Mouse (Mus musculus) heart, postnatal 4 days (tissue): Measurements from ENCODE around the gene Fkbp10. TPM values are rescaled to one million over a fixed set of nuclear protein-coding genes. Genes with fewer than 3 reads are reported as not detected.

Source experiments
- DNase-seq: peaks from one replicate; pipeline ENCODE4 v3.0.0; 2021
- total RNA-seq, 2 experiments: library from RNA; stranded (reverse); gene quantifications; 2 replicates each; pipeline ENCODE4 v1.2.3; 2021

Fkbp10 gene
- total RNA-seq, 2 experiments from 2014 or later = 68.8 to 76.1 TPM

DNA sequence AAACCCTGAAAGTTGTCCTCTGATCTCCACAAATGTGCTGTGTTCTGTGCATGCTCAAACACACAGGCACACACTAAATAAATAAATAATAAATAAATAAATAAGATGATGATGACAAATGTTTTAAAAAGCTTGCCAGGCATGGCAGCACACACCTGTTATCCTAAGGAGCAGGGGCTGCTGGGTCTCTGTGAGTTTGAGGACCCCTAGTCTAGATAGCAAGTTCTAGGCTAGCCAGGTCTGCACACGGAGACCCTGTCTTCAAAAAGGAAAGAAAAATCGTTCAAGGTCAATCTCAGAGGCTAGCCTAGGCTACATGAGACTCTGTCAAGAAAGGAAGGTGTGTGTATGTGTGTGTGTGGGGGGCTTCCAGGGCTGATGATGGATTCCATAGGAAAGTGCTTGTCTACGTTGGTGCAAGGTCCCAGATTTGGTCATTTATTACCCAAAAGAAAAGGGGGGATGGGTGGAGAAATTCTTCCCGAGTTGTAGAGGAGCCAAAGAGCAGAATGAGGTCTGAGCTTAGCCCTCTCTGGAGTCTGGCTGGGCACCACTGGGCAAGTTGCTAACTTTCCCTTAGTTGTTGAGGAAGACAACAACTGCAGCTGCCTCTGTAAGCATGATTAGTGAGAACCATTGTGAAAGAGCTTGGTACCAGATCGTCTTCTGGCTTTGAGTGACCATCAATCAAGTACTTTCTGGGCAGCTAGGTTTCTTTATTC, 21.0 kb upstream of the Fkbp10 start:
- DNase-seq = no peak

DNA sequence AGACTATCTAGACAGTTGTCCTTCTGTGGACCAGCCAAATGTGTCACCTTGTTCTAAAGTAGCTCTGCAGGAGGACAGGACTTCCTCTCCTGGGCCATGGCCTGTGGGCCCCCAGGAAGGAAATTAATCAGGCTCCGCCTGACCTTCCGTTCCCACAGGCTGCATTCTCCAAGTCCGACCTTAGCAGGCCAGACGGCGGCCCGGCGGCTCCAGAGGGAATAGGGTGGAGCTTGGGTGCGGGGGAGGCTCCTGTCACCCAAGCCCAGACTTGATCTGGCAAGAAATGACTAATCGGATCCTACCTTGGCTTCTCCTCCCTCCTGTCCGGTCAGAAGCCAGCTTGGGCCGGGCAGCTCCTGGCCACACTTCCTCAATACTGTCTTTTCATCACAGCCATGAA, 20.3 kb upstream of the Fkbp10 start:
- DNase-seq = peak; percentile 80

DNA sequence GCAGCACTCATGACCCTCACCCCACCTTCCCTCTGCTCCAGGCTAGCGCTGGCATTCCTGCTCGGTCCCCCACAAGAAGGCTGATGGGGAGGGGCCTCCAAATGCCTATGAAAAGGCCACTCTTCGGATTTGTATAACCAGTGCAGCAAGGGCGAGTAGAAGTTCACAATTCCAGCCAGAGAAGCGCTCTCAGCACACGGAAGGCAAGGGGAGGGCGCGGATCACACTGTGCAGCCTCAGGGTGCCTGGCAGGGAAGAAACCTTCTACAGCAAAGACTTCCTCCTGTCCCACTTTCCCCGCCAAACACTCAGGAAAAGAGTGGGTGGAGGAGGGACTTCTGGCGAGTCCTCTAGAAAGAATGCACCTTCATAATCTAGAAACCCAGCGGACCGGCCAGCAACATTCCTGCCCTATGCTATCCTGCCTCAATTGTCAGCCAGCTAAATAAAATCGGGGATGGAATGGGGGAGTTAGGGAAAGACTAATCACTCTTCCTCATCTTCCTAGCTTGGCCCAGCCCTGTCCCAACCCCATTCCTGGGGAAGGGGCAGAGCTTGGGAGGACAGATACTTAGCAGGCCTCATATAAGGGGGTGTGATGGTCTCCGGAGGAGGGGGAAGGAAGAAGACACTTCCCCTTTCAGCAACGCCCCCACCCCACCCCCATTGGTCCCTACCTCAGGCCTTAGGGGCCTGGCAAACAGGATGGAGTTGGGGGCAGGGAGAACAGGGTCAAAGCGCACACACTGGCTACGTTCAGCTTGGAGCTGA, 19.5 kb upstream of the Fkbp10 start:
- DNase-seq = peak; percentile 55

DNA sequence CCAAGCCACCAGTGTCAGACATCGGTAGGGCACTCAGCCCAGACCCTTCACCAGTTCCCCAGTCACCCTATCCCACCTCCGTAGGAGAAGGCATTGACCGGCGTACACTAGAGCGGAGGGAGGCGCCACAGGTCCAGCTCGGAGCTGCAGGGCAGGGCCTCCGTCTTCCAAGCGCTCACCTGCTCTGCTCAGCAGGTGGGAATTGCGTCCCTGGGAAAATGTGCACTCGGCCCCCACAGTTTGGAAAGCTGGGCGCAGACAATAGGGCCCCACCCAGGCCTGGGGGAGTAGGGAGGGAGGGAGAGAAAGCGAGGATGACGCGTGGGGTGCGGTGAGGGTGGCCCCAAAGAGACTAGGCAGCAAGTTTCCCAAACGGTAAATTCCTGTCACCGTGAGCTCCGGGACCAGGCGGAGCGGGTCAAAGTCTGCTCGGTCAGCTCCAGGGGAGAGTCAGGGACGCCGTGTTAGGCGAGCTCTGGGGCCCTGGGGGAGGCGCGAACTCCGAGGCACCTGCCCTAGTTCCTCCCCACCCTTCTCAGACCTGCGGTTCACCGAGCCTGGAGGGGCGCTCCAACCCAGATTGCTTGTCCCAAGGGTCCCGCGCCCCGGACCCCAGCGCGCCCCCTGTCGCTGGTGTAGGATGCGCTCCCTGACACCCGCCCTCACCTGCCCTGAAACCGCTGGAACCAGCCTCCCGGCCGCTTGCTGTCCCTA, 18.5 kb upstream of the Fkbp10 start:
- DNase-seq = peak; percentile 55

DNA sequence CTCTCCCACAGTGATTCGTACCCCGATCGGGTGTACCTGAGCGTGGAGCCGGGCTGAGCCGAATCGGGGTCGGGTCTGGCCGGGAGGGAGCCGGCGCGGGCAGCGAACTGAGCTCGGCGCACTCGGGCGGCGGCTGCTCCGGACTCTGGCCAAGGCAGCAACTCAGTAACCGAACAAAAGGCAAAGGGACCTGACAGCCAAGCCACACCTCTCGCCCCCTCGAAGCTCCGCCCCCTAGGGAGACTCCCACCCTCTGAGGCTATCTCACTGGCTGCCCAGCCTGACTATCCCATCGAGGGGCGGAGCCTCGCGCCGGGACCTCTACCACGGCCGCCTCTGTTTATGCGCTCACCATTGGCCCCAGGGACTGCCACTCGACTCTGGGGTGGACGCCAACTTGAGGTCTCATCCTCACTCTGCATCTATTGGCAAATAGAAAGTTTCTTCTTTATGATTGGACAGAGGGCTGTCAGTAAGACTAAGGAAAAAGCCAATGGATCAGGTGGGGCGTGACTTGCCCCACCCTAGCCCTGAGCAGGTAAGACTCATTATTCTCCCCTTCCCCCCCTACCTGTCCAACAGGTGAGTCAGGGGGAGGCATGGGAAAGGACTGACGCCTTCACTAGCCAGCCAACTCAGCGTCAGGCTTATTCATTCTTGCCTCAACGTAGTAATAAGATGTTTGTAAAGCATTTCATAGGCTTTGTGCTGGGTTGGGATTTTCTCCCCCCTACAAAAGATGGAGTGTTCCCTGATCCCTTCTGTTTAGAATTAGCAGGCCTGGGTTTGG, 17.7 kb upstream of the Fkbp10 start, which contains the start of gene Jup:
Gene Jup, minus strand, starts transcription at position 164 of the 790 bp plus-strand sequence.
- peak; percentile 100 for DNase-seq

DNA sequence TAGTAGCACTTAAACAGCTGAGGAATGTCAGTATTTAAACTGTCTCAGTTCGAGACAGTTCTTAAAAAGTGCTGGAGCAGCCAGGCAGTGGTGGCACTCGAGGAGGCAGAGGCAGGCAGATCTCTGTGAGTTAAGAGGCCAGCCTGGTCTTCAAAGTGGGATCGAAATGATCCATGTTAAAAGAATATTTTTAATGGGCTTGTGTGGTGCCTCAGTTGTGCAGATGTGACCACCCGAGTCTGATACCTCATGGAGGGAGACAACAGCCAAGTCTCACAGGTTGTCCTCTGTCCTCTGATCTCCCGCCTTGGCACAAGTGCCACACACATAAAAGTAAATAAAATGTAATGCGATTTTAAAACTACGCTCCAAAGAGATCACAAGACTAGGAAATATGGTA, 17.0 kb upstream of the Fkbp10 start:
- no peak for DNase-seq

DNA sequence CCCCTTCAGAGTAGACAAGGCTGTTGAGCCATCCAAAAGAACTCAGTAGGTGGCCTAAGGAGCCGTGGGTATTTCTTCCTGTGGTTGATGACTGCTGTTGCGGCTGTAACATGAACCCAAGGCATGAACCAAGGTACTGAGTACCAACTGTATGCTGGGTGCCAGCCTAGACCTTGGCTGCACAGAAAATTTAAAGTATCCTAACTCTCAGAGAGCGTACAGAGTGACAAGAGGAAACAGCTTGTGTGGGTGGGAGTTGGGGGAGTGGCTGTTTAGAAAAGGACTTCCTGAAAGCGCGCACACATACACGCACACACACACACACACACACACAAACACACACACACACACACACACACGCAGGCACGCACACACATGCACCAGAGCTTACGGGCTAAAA, 16.2 kb upstream of the Fkbp10 start:
- DNase-seq = no peak

DNA sequence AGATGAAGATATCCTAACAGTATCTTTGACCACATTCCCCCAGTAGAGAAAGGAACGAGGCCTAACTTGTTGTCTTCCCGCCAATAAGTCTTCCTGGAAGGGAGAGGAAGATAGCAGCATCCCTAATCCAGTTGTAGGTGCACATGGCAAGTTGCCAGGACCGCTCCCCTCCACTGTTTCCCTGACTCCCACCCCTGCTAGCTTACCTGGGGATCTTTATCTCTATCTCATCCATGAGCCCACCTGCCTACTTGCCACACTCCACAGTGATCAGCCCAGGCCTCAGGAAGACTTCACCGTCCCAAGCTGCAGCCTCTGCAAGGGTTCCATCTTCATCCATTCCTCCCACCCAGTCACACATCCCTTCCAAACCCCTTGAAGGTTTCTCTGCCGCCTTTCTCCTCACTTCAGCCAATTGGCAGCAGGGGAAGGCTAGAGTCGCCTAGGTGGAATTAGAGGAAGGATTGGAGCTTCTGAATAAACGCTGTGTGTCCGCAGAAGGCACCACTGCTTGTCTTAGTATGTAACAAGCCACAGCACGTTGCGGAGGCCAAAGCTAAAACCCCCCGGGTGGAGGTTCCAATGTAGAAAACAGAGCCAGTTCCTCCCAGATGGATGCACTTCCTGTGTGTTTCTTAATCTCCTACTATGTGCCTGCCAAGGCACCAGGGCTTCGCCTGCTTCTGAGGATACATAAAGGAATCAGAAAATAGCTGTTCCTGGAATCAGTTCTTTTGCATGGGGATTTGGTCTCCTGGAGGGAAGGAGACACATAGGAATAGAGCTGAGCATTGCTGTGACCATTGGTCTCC, 15.6 kb upstream of the Fkbp10 start:
- DNase-seq = no peak

DNA sequence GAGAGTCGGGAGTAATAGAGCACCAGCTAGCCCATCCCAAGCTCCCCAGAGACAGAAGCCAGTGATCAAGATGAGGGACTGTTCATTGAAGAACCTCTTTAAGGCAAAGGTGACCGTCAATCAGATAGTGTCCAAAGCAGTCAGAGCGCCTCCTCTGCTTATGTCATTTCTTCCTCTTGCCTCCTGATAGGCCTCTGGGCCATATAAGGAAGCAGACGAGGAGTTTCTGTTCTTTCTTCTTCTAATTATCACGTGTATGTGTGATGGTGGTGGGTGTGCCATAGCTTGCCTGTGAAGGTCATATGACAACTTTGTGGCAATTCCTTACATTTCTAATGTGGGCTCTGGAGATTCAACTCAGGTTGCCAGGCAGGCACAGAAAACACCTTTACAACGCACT, 14.7 kb upstream of the Fkbp10 start:
- no peak for DNase-seq

DNA sequence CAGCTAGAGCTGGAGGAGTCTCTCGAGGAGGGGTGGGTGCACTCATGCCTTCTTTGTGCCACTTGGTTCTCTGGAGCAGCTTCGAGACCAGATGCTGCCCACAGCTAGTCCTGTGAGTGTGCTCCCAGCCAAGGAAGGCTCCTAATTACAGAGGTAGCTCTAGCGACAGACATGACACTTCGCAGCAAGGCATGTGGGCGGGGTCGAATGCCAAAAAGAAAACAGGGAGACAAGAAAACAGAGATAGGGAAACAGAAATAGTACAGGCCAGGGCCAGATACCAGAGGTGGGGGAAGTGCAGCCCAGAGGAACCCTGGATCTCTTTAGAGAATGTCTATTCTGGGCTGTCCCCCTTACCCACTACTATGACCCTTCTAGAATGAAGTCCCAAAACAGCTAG, 13.3 kb upstream of the Fkbp10 start:
- DNase-seq = peak; percentile 76

DNA sequence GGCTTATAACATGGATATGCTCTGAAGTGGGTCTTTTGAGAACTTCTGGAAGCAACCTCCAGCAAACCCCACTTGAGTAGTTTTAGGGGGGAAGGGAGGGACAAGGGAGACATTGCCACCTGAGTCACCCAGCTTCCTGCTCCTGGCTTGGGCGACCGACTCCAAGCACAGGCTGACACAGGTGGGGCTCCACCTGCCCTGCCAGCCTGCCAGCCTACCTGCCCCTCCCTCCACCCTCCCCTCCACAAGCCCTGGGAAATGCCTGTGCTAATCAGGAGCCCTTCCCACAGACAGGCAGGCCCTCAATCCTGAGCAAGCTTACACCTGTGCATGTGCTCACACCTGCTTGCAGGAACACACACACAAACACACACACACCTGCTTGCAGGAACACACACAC, 12.8 kb upstream of the Fkbp10 start:
- DNase-seq = no peak

DNA sequence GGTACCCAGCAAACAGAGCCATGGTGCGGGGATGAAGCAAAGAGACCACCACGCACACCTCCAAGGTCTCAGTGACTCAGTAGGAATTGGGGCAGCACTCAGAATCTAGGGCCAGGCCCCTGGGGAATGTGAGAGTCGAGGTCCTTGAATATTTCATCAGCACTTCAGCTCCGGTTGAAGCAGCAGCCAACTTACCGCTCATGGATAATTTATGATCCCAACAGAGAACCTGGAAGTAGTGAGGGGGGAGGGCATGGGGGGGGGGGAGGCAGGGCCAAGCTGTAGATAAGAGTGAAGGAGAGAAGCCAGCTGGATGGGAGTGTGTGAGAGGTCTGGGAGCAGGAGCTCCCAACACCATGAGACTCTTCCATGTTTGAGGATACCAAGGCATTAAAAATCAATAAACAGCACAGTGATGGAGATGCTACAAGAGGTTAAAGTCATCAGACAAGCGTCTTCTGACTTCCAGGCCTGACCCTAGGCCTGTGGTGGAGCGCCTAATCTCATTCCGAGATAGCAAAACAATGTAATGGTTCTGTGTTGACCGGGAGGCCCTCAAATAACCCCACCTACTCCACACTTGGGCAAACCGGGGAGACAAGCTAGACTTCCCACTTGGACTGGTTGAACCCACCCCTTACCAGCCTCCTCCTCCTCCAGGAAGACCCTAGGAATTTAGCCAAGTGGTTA, 11.9 kb upstream of the Fkbp10 start:
- DNase-seq = no peak

DNA sequence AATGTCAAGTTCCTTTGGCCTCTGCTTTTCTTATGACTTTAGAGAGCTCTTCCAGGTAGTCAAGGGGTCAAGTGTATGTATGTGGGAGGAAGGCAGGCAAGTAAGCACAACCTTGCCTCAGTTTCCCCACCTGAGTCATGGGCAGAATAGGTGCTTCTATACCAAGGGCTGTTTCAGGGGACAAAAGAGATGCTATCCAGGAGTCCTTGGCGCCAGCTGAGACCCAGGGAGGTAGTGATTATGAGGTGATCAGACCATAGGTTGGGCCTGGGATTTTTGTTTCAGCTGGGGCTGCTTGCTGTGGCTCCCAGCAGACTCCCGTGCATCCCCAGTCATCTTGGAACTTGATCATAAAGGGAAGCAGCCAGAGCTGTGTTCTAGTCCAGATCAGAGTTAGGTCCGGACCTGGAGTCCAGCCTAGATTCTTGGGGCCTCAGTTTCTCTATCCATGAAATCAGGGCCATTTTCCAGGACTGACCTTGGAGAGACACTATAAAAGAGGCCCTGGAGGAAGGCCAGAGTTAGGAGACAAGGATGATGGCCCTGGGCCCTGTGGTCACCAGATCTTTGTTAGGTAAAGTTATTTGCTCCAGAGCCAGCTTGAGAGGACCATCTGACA, 10.9 kb upstream of the Fkbp10 start:
- DNase-seq = no peak

DNA sequence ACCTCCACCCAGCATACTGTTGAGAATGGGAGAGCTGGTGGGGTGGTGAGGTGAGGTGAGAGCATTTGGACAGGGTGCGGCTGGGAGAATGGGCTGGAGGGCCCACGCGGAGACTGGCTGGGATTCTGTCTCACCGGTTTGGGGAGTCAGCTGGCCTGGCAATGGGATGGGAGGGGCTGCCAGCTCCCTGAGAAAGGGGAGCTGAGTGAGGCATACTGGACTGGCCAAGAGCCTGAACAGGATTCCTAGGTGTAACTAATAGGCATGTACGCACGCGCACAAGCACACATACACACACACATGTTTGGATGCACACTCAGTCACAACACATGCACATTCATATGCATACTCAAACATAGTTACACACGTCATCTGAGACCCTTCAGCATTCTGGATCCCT, 9.2 kb upstream of the Fkbp10 start:
- no peak for DNase-seq

DNA sequence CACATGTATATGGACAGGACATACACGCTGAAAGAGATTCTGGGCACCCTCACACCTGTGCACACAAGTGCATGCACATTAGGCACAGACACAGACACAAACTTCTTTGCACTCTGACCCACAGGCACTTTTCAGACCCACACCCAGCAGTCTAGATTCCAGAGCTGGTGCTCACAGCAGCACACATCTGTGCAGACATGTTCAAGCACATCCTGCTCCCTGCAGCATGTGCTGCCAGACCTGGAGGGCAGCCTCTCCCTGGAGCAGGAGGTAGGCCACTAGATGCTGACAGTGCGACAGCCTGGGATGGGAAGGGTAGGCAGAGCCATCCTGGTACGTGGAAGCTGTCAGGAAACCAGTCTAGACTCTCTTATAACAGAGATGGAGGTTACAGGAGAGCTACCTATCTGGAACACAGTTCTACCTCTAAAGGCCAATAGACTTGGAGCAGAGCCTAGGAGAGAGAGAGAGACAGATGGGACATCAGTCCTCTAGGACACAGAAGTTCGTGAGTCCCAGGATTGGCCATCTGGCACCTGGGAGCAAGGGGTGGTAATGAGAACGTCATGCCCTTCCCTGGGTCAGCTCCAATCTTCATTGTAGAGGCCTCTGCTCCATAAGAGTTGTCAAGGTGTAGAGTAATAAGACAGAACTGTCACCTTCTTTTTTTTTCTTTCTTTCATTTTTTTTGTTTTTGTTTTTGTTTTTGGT, 8.3 kb upstream of the Fkbp10 start:
- DNase-seq = no peak

DNA sequence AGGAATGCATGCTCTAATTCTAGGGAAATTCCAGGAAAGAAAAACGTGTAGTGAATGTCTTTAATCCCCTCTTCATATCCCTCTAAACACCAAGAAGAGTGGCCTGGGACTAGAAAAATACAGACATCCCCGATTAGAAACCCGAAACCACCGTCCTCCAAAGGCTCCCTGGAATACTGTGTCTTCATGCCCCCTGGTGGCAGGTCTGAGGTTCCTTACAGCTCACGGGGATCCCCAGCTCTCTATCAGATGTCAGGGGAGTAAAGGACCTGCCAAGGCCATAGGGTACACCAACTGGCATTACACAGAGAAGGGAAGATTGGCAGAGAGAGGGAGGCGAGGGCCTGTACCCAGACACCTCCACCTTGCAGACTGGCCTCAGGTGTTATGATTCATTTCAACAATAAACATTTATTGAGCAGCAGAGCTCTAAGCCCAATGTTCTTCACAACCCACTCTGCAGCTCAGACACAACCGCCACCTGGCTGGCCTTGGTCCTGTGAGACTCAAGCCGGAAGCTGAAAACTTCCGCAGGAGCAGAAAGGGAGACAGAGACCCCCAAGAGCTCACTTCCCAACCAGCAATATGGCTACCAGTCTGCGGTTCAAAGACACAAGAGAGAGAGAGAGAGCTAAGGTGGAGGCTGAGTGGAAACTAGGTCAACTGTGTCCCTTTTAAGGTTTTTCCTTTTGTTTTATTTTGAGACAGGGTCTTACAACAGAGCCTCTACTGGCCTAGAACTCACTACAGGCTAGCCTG, 7.2 kb upstream of the Fkbp10 start:
- DNase-seq = peak; percentile 88

DNA sequence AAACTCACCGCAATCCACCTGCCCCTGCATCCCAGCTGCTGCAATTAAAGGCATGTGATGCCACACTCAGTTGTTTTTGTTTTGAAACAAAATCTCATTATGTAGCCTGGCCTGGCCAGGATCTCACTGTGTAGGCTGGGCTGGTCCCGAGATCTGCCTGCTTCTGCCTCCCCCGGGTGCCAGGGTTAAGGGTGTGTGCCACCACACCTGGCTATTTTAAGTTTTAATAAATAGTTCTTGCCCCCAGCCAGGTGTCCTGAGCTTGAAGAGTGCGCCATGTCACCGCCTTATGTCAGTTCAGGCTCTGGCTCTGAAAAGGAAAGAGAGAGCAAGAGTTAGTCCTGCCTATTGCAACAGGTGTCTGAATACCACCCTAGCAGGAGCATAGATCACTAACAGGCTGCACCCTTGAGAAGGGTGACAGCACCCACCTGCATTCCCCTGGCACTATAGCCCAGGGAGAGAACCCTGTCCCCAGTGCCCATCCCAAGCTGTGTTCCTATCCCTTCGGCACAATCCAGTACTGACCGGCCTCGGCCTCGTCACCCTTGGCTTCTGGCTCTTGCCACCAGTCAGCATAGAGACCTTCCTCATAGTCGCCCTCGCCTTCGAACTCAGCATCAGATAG, 6.5 kb upstream of the Fkbp10 start:
- DNase-seq = no peak

DNA sequence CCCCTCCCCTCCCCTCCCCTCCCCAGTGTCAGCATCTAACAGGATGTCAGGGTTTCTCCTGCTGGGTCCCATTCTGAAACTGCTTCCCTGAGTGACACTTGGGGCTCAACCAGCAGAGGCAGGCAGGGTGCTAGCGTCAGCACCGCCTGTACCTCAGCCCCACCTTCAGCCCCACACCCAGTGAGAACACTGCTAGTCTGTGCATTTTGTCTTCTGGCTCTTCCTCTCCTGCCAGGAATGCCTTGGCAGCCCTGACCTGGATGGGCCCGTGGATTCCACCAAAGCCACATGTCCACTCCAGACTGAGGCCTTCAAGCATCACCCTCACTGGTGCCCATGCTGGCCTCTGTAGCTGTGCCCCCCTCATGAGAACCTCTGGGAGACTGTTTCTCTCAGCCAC, 5.8 kb upstream of the Fkbp10 start:
- DNase-seq = no peak

DNA sequence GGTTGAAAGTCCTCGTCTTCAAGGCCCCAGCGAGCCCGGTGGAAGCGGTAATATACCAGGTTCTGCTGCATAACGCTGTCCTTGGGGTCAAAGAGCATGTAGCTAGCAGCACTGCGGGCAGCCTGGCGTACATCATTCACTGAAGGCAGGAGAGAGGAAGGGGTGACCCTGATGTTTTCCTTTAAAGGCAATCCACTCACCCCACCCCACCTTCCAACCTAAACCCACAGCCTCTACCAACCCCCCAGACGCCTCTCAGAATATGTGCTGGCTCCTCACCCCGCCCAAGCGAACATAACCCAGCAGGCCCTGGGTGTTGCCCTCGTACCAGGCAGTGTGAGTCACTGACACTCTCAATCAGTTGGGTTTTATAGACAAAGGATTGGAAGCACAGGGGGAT, 3.8 kb upstream of the Fkbp10 start:
- DNase-seq = no peak
